Mouse (Mus musculus) layer of hippocampus, adult 8-10 months (tissue): ENCODE results near the gene Mpp1. TPM values are rescaled to one million over a fixed set of nuclear protein-coding genes. Genes with fewer than 3 reads are reported as not detected.
"Not testable (repeated sequence)": the region's sequence is repeated elsewhere in the genome, so short reads cannot be mapped to it uniquely, and the experiment has no call there.

ENCODE experiments used
- DNase-seq, 2 experiments: peaks; one replicate each; pipeline ENCODE4 v3.0.0; 2022; ENCODE audit warnings: low spot score in 2 of 2
- total RNA-seq, 4 experiments: library from RNA; stranded (reverse); gene quantifications; 2 replicates each; pipeline ENCODE4 v1.2.4; 2022

The Mpp1 gene
- 10 to 100 TPM; 38.2 to 44.7 (median 42.0) TPM for total RNA-seq

- peak; percentile 51 to 61 for DNase-seq
Measured at GRCm38 (mm10) chrX:75130467-75131160, at the start of gene Mpp1. Gene Mpp1, minus strand, starts transcription at chrX:75131016.

- DNase-seq: no peak
Measured at GRCm38 (mm10) chrX:75163670-75164069, 32.9 kb upstream of the Mpp1 start, which contains the start of gene Smim9. Gene Smim9, minus strand, starts transcription at chrX:75163770.

GRCm38 (mm10) chrX:75155576-75156243, 24.9 kb upstream of the Mpp1 start:
- no peak for DNase-seq

GRCm38 (mm10) chrX:75152249-75152648, 21.4 kb upstream of the Mpp1 start:
- no peak for DNase-seq

- no peak for DNase-seq
Measured at GRCm38 (mm10) chrX:75150304-75150703, 19.5 kb upstream of the Mpp1 start.

- no peak for DNase-seq
Measured at GRCm38 (mm10) chrX:75148414-75148813, 17.6 kb upstream of the Mpp1 start.

- not testable (repeated sequence) for DNase-seq
Measured at GRCm38 (mm10) chrX:75143124-75143555, 12.3 kb upstream of the Mpp1 start.

- DNase-seq: no peak
Measured at GRCm38 (mm10) chrX:75138182-75138581, 7.4 kb upstream of the Mpp1 start.

- no peak for DNase-seq
Measured at GRCm38 (mm10) chrX:75137729-75138128, 6.9 kb upstream of the Mpp1 start.

GRCm38 (mm10) chrX:75136938-75137337, 6.1 kb upstream of the Mpp1 start:
- no peak for DNase-seq

GRCm38 (mm10) chrX:75129474-75129873, 1.3 kb downstream of the Mpp1 start:
- DNase-seq: no peak

- DNase-seq: peak in 1 of 2 experiments; percentile 4
Measured at GRCm38 (mm10) chrX:75128333-75128980, 2.4 kb downstream of the Mpp1 start.

GRCm38 (mm10) chrX:75126893-75127292, 3.9 kb downstream of the Mpp1 start:
- no peak for DNase-seq

- DNase-seq: no peak
Measured at GRCm38 (mm10) chrX:75125606-75126005, 5.2 kb downstream of the Mpp1 start.

- DNase-seq: no peak
Measured at GRCm38 (mm10) chrX:75115550-75115949, 15.3 kb downstream of the Mpp1 start.

- DNase-seq: no peak
Measured at GRCm38 (mm10) chrX:75102293-75102692, 28.5 kb downstream of the Mpp1 start.

- no peak for DNase-seq
Measured at GRCm38 (mm10) chrX:75098799-75099198, 32.0 kb downstream of the Mpp1 start.

GRCm38 (mm10) chrX:75096163-75096770, 34.5 kb downstream of the Mpp1 start:
- no peak for DNase-seq

- DNase-seq: peak; percentile 89 to 90
Measured at GRCm38 (mm10) chrX:75095369-75096162, 35.2 kb downstream of the Mpp1 start, which contains the start of gene Dkc1. Gene Dkc1, plus strand, starts transcription at chrX:75095854.

GRCm38 (mm10) chrX:75085654-75086053, 45.2 kb downstream of the Mpp1 start:
- no peak for DNase-seq
